Mouse (Mus musculus) megakaryocyte, embryonic 14.5 days (primary cell): ENCODE results near the gene Prss12.

Source experiments
- FLI1 ChIP-seq: IDR thresholded peaks from 2 replicates; pipeline ENCODE4 v1.6.1; 2012; ENCODE audit warnings: low read length, inconsistent platforms, mixed read lengths
- GATA1 ChIP-seq: IDR thresholded peaks from 3 replicates; pipeline ENCODE4 v1.6.1; 2012; ENCODE audit warnings: mixed read lengths, low read length, inconsistent platforms, borderline replicate concordance

- TF ChIP-seq GATA1 (no peak), FLI1 (no peak)
These were observed 46.5 kb downstream of the Prss12 start for GRCm38 (mm10) chr3:123493163-123493562.
